Mouse (Mus musculus): Measurements from ENCODE around the gene Sppl3. TPM values are rescaled to one million over a fixed set of nuclear protein-coding genes. Genes with fewer than 3 reads are reported as not detected.

Sppl3 gene
- polyA plus RNA-seq, 1 experiment from 2014 or later = 39.9 TPM

DNA sequence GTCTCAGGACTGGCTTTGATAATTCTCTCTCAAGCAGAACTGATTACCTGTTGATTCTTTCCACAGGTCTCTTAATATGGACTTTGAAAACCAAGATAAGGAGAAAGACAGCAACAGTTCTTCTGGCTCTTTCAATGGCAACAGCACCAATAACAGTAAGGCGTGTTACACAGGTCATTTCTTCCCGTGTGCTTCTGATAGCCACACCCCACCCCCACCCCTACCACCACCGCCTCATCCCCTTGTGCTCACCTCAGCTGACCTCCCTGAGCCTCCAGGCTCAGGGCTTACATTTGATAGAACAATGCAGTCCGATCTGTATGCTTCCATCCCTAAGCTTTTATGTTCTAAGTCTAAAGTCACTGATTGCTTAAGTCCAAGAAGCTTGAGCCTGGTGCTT lies 63.8 kb downstream of the Sppl3 start:
- H3K4me1 ChIP-seq (ENCODE audit: control insufficient read depth in 2 of 2, insufficient read depth in 2 of 2, low read length in 2 of 2) = peaks cover 10 to 19% of the 10 kb centered on the region in 2 experiments
- peaks cover 28% of the 10 kb centered on the region for H3K36me3 ChIP-seq (ENCODE audit: control insufficient read depth, insufficient read depth, low read length)
- no peaks in the 10 kb centered on the region for H3K27me3 ChIP-seq (ENCODE audit: control insufficient read depth, insufficient read depth, low read length)
- H3K9me3 ChIP-seq (ENCODE audit: control insufficient read depth, low read length) = no peaks in the 10 kb centered on the region
- no peak overlapping the region for H3K9ac ChIP-seq (ENCODE audit: low read length)
- WGBS = 73% methylated on average over 4 of the region's 4 CpGs
- no peak for ATAC-seq (ENCODE audit: insufficient number of reproducible peaks, insufficient read depth, low FRiP score, low read depth)
- no peak overlapping the region for H3K4me2 ChIP-seq (ENCODE audit: low read length)
- no peak overlapping the region for H3K4me3 ChIP-seq (ENCODE audit: control insufficient read depth in 1 of 2, insufficient read depth in 1 of 2, low read depth in 1 of 2, low read length in 2 of 2)
- H3K27ac ChIP-seq (replicated peaks in 1 of 2; ENCODE audit: control insufficient read depth in 1 of 2, insufficient read depth in 1 of 2, low read depth in 2 of 2, low read length in 2 of 2) = no peak overlapping the region

GRCm38 (mm10) chr5:115076144-115076901 lies 65.4 kb downstream of the Sppl3 start:
- 43% methylated on average over 5 of the region's 5 CpGs for whole genome bisulfite sequencing
- peaks cover 8 to 15% of the 10 kb centered on the region in 2 experiments for H3K4me1 ChIP-seq (ENCODE audit: control insufficient read depth in 2 of 2, insufficient read depth in 2 of 2, low read length in 2 of 2)
- H3K9me3 ChIP-seq (ENCODE audit: control insufficient read depth, low read length) = no peaks in the 10 kb centered on the region
- H3K27ac ChIP-seq (replicated peaks in 1 of 2; ENCODE audit: control insufficient read depth in 1 of 2, insufficient read depth in 1 of 2, low read depth in 2 of 2, low read length in 2 of 2) = no peak overlapping the region
- H3K27me3 ChIP-seq (ENCODE audit: control insufficient read depth, insufficient read depth, low read length) = no peaks in the 10 kb centered on the region
- no peak overlapping the region for H3K4me2 ChIP-seq (ENCODE audit: low read length)
- peaks cover 28% of the 10 kb centered on the region for H3K36me3 ChIP-seq (ENCODE audit: control insufficient read depth, insufficient read depth, low read length)
- ATAC-seq (ENCODE audit: insufficient number of reproducible peaks, insufficient read depth, low FRiP score, low read depth) = no peak
- H3K4me3 ChIP-seq (ENCODE audit: control insufficient read depth in 1 of 2, insufficient read depth in 1 of 2, low read depth in 1 of 2, low read length in 2 of 2) = no peak overlapping the region
- H3K9ac ChIP-seq (ENCODE audit: low read length) = no peak overlapping the region

DNA sequence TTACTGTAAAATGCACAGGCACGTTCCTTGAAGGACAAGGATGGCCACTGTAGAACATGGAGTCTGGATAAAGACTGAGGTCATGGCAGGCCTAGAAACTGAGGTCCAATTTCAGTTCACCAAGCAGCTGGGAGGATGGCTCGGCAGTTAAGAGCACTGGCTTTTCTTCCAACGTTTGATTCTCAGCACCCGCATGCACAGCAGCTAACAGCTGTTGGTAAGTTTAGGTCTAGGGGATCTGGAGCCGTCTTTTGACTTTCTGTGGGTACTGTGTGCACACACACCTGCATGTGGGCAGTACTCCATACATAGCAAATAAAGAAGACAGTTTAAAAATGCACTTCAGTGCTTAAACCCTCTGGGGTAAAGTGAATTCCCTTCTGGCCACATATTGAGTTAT lies 70.7 kb downstream of the Sppl3 start:
- Histone ChIP-seq H3K4me2 (ENCODE audit: low read length) (no peak overlapping the region), H3K9ac (ENCODE audit: low read length) (no peak overlapping the region), H3K4me1 (ENCODE audit: control insufficient read depth in 2 of 2, insufficient read depth in 2 of 2, low read length in 2 of 2) (no peaks in the 10 kb centered on the region), H3K27me3 (ENCODE audit: control insufficient read depth, insufficient read depth, low read length) (no peaks in the 10 kb centered on the region), H3K36me3 (ENCODE audit: control insufficient read depth, insufficient read depth, low read length) (peaks cover 55% of the 10 kb centered on the region), H3K4me3 (ENCODE audit: control insufficient read depth in 1 of 2, insufficient read depth in 1 of 2, low read depth in 1 of 2, low read length in 2 of 2) (no peak overlapping the region), H3K9me3 (ENCODE audit: control insufficient read depth, low read length) (no peaks in the 10 kb centered on the region), H3K27ac (replicated peaks in 1 of 2; ENCODE audit: control insufficient read depth in 1 of 2, insufficient read depth in 1 of 2, low read depth in 2 of 2, low read length in 2 of 2) (no peak overlapping the region)
- ATAC-seq (ENCODE audit: insufficient number of reproducible peaks, insufficient read depth, low FRiP score, low read depth) = no peak
- WGBS = 88% methylated on average over 5 of the region's 5 CpGs

DNA sequence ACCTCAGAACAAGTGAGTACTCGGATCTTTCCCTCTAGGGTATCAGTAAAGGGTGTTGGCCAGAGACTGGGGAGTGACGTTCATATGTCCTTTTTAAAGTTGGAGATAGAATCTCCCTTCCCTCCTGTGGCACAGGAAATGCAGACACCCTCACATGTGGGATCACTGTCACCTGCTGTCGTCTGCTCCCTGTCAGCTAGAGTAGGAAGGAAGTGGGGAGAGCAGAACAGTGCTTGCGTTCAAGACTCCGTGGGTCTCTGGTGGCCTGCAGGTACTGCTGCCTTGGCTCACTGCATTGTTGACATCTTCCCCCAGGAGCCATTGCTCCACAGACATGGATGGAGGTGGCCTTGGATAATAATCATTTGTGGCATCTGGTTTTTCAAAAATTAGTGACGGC lies 72.6 kb downstream of the Sppl3 start:
- H3K27me3 ChIP-seq (ENCODE audit: control insufficient read depth, insufficient read depth, low read length) = no peaks in the 10 kb centered on the region
- H3K4me1 ChIP-seq (ENCODE audit: control insufficient read depth in 2 of 2, insufficient read depth in 2 of 2, low read length in 2 of 2) = no peaks in the 10 kb centered on the region
- H3K27ac ChIP-seq (replicated peaks in 1 of 2; ENCODE audit: control insufficient read depth in 1 of 2, insufficient read depth in 1 of 2, low read depth in 2 of 2, low read length in 2 of 2) = no peak overlapping the region
- H3K4me3 ChIP-seq (ENCODE audit: control insufficient read depth in 1 of 2, insufficient read depth in 1 of 2, low read depth in 1 of 2, low read length in 2 of 2) = no peak overlapping the region
- H3K9ac ChIP-seq (ENCODE audit: low read length) = no peak overlapping the region
- peaks cover 67% of the 10 kb centered on the region for H3K36me3 ChIP-seq (ENCODE audit: control insufficient read depth, insufficient read depth, low read length)
- no peak for ATAC-seq (ENCODE audit: insufficient number of reproducible peaks, insufficient read depth, low FRiP score, low read depth)
- WGBS = 71% methylated on average over 6 of the region's 6 CpGs
- no peaks in the 10 kb centered on the region for H3K9me3 ChIP-seq (ENCODE audit: control insufficient read depth, low read length)
- H3K4me2 ChIP-seq (ENCODE audit: low read length) = no peak overlapping the region

GRCm38 (mm10) chr5:115085675-115086074 lies 74.7 kb downstream of the Sppl3 start:
- 98% methylated on average over 2 of the region's 2 CpGs for WGBS
- H3K9ac ChIP-seq (ENCODE audit: low read length) = no peak overlapping the region
- no peak overlapping the region for H3K27ac ChIP-seq (replicated peaks in 1 of 2; ENCODE audit: control insufficient read depth in 1 of 2, insufficient read depth in 1 of 2, low read depth in 2 of 2, low read length in 2 of 2)
- H3K4me2 ChIP-seq (ENCODE audit: low read length) = no peak overlapping the region
- no peaks in the 10 kb centered on the region for H3K4me1 ChIP-seq (ENCODE audit: control insufficient read depth in 2 of 2, insufficient read depth in 2 of 2, low read length in 2 of 2)
- no peak for ATAC-seq (ENCODE audit: insufficient number of reproducible peaks, insufficient read depth, low FRiP score, low read depth)
- peaks cover 88% of the 10 kb centered on the region for H3K36me3 ChIP-seq (ENCODE audit: control insufficient read depth, insufficient read depth, low read length)
- no peaks in the 10 kb centered on the region for H3K27me3 ChIP-seq (ENCODE audit: control insufficient read depth, insufficient read depth, low read length)
- no peak overlapping the region for H3K4me3 ChIP-seq (ENCODE audit: control insufficient read depth in 1 of 2, insufficient read depth in 1 of 2, low read depth in 1 of 2, low read length in 2 of 2)
- 0 out of 2 replicates have a peak, but pooled peaks cover 3% of the 10 kb centered on the region for H3K9me3 ChIP-seq (ENCODE audit: control insufficient read depth, low read length)

- no peak overlapping the region for H3K4me2 ChIP-seq (ENCODE audit: low read length)
- no peaks in the 10 kb centered on the region for H3K27me3 ChIP-seq (ENCODE audit: control insufficient read depth, insufficient read depth, low read length)
- no peak for ATAC-seq (ENCODE audit: insufficient number of reproducible peaks, insufficient read depth, low FRiP score, low read depth)
- WGBS = 95% methylated on average over 5 of the region's 5 CpGs
- H3K9me3 ChIP-seq (ENCODE audit: control insufficient read depth, low read length) = 0 out of 2 replicates have a peak, but pooled peaks cover 3% of the 10 kb centered on the region
- H3K27ac ChIP-seq (replicated peaks in 1 of 2; ENCODE audit: control insufficient read depth in 1 of 2, insufficient read depth in 1 of 2, low read depth in 2 of 2, low read length in 2 of 2) = no peak overlapping the region
- no peak overlapping the region for H3K4me3 ChIP-seq (ENCODE audit: control insufficient read depth in 1 of 2, insufficient read depth in 1 of 2, low read depth in 1 of 2, low read length in 2 of 2)
- peaks cover 79% of the 10 kb centered on the region for H3K36me3 ChIP-seq (ENCODE audit: control insufficient read depth, insufficient read depth, low read length)
- H3K9ac ChIP-seq (ENCODE audit: low read length) = no peak overlapping the region
- H3K4me1 ChIP-seq (ENCODE audit: control insufficient read depth in 2 of 2, insufficient read depth in 2 of 2, low read length in 2 of 2) = peaks cover 3 to 11% of the 10 kb centered on the region in 2 experiments; a peak in 3 of 4 replicates
These were observed 78.8 kb downstream of the Sppl3 start for GRCm38 (mm10) chr5:115089592-115090268.

- H3K9ac ChIP-seq (ENCODE audit: low read length) = no peak overlapping the region
- no peak overlapping the region for H3K27ac ChIP-seq (replicated peaks in 1 of 2; ENCODE audit: control insufficient read depth in 1 of 2, insufficient read depth in 1 of 2, low read depth in 2 of 2, low read length in 2 of 2)
- no peak overlapping the region for H3K4me3 ChIP-seq (ENCODE audit: control insufficient read depth in 1 of 2, insufficient read depth in 1 of 2, low read depth in 1 of 2, low read length in 2 of 2)
- peaks cover 79% of the 10 kb centered on the region for H3K36me3 ChIP-seq (ENCODE audit: control insufficient read depth, insufficient read depth, low read length)
- 0 out of 2 replicates have a peak, but pooled peaks cover 3% of the 10 kb centered on the region for H3K9me3 ChIP-seq (ENCODE audit: control insufficient read depth, low read length)
- H3K27me3 ChIP-seq (ENCODE audit: control insufficient read depth, insufficient read depth, low read length) = no peaks in the 10 kb centered on the region
- 61% methylated on average over 3 of the region's 3 CpGs for WGBS
- ATAC-seq (ENCODE audit: insufficient number of reproducible peaks, insufficient read depth, low FRiP score, low read depth) = no peak
- no peak overlapping the region for H3K4me2 ChIP-seq (ENCODE audit: low read length)
- H3K4me1 ChIP-seq (ENCODE audit: control insufficient read depth in 2 of 2, insufficient read depth in 2 of 2, low read length in 2 of 2) = peaks cover 3 to 11% of the 10 kb centered on the region in 2 experiments; a peak in 3 of 4 replicates
These were observed 80.1 kb downstream of the Sppl3 start for GRCm38 (mm10) chr5:115091015-115091414.

All from heart, embryonic 14.5 days (tissue).